Mouse (Mus musculus): Measurements from ENCODE around the gene Spata32.
"Not testable (repeated sequence)": the region's sequence is repeated elsewhere in the genome, so short reads cannot be mapped to it uniquely, and the experiment has no call there.

The Spata32 gene

GRCm38 (mm10) chr11:103223951-103224456 lies 5.8 kb upstream of the Spata32 start:
- Histone ChIP-seq H3K9me3 (ENCODE audit: low read length) (peaks cover 1% of the 10 kb centered on the region; the same call in 1 of the 2 replicates), H3K36me3 (ENCODE audit: insufficient read depth, low read length) (peaks cover 26% of the 10 kb centered on the region), H3K27me3 (ENCODE audit: insufficient read depth, low read length) (peaks cover 32% of the 10 kb centered on the region), H3K4me1 (replicated peaks; ENCODE audit: low read depth, low read length) (peaks cover 40% of the 10 kb centered on the region), H3K4me3 (replicated peaks; ENCODE audit: low read length) (peak overlapping the region; percentile 59)
- no peak for TF ChIP-seq POU5F1 (IDR thresholded peaks at IDR 0.05; ENCODE audit: borderline replicate concordance, low read length)
- no peak for TF ChIP-seq NANOG (IDR thresholded peaks at IDR 0.05; ENCODE audit: borderline replicate concordance, low read length)
- no peak for TF ChIP-seq CTCF (conservative IDR thresholded peaks at IDR 0.05; ENCODE audit: low read length)

DNA sequence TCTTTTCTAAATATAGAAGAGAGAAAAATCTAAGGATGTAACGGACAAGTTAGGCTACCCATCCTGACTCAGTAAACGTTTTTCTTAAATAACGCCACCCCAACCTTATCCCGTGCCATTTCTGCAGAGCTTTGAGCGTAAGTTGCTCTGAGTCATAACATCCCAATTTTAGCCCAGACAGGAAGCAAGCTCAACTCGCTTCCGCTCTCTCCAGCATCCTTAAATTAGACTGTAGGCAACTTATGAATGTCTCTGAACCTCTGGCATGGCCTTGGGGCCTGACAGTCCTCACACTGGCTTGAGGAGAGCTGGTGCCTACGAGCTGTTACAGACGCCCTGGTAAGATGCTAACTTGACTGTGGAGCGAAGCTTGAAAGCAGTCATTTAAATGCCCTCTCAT lies 5.2 kb upstream of the Spata32 start:
- TF ChIP-seq POU5F1 (IDR thresholded peaks at IDR 0.05; ENCODE audit: borderline replicate concordance, low read length) = no peak
- no peak for TF ChIP-seq CTCF (conservative IDR thresholded peaks at IDR 0.05; ENCODE audit: low read length)
- TF ChIP-seq NANOG (IDR thresholded peaks at IDR 0.05; ENCODE audit: borderline replicate concordance, low read length) = no peak
- H3K9me3 ChIP-seq (ENCODE audit: low read length) = no peaks in the 10 kb centered on the region

DNA sequence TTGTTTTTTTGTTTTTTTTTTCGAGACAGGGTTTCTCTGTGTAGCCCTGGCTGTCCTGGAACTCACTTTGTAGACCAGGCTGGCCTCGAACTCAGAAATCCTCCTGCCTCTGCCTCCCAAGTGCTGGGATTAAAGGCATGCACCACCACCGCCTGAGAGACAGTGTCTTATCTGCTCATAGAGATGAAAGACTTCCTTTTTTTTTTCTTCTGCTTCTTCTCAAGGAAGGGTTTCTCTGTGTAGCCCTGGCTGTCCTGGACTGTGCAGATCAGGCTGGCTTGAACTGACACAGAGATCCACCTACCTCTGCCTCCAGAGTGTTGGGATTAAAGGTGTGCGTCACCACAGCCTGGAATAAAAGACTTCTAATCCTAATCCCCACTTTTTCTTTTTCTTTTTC lies 4.5 kb upstream of the Spata32 start:
- H3K36me3 ChIP-seq (ENCODE audit: insufficient read depth, low read length) = peaks cover 26% of the 10 kb centered on the region
- peaks cover 45% of the 10 kb centered on the region for H3K27me3 ChIP-seq (ENCODE audit: insufficient read depth, low read length)
- H3K4me1 ChIP-seq (replicated peaks; ENCODE audit: low read depth, low read length) = peaks cover 52% of the 10 kb centered on the region
- H3K4me3 ChIP-seq (replicated peaks; ENCODE audit: low read length); H3K9me3 ChIP-seq (ENCODE audit: low read length): not testable (repeated sequence)

More for the DNA sequence above, 5.2 kb upstream of the Spata32 start:
- peaks cover 26% of the 10 kb centered on the region for H3K36me3 ChIP-seq (ENCODE audit: insufficient read depth, low read length)
- H3K27me3 ChIP-seq (ENCODE audit: insufficient read depth, low read length) = peaks cover 38% of the 10 kb centered on the region
- peak overlapping the region; percentile 59; the same call in 1 of the 2 replicates for H3K4me3 ChIP-seq (replicated peaks; ENCODE audit: low read length)
- H3K4me1 ChIP-seq (replicated peaks; ENCODE audit: low read depth, low read length) = peaks cover 45% of the 10 kb centered on the region

DNA sequence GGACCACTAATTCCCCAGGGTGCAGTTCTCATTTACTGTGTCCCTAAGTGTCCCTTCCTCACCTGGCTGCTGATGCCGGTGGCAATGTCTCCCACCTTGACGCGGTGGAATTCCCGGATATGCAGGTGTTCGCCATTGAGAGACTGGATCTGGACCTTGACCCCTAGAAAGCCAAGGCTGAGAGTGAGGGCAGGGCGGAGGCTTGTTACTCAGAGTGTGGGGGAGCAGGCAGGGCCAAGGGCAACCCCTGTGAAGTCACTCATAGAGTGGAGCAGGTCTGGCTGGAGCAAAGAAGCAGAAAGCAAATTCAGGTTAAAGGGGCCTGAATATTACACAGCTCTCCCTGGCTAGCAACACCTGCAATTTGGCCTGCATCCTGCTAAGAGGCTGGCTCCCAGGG lies 3.2 kb upstream of the Spata32 start:
- Histone ChIP-seq H3K9me3 (ENCODE audit: low read length) (no peaks in the 10 kb centered on the region), H3K4me1 (replicated peaks; ENCODE audit: low read depth, low read length) (peaks cover 50% of the 10 kb centered on the region), H3K36me3 (ENCODE audit: insufficient read depth, low read length) (peaks cover 20% of the 10 kb centered on the region), H3K27me3 (ENCODE audit: insufficient read depth, low read length) (peaks cover 58% of the 10 kb centered on the region), H3K4me3 (replicated peaks; ENCODE audit: low read length) (no peak overlapping the region)
- no peak for TF ChIP-seq NANOG (IDR thresholded peaks at IDR 0.05; ENCODE audit: borderline replicate concordance, low read length)
- no peak for TF ChIP-seq POU5F1 (IDR thresholded peaks at IDR 0.05; ENCODE audit: borderline replicate concordance, low read length)
- TF ChIP-seq CTCF (conservative IDR thresholded peaks at IDR 0.05; ENCODE audit: low read length) = no peak

DNA sequence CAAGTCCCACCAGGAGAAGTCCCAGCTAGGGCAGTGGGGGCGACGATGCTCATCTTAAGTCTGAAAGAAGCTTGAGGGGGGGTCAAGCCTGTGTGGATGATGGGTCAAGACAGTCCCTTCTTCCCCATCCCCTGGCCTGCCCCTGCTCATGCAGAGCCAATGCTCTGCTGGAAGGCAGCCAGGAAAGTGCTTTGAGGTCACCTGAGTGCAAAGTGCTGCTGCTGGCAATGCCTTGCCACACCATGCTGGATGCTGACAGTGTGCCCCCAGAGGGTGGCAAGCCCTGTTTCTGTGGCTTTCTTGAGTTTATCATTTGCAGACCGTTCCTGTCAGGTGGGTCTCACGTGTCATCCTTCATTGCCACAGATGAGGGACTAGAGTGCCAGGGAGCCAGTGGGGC lies 1.8 kb upstream of the Spata32 start:
- Histone ChIP-seq H3K27me3 (ENCODE audit: insufficient read depth, low read length) (peaks cover 70% of the 10 kb centered on the region), H3K36me3 (ENCODE audit: insufficient read depth, low read length) (peaks cover 20% of the 10 kb centered on the region), H3K9me3 (ENCODE audit: low read length) (no peaks in the 10 kb centered on the region), H3K4me3 (replicated peaks; ENCODE audit: low read length) (no peak overlapping the region), H3K4me1 (replicated peaks; ENCODE audit: low read depth, low read length) (peaks cover 37% of the 10 kb centered on the region)
- TF ChIP-seq CTCF (conservative IDR thresholded peaks at IDR 0.05; ENCODE audit: low read length) = no peak
- TF ChIP-seq NANOG (IDR thresholded peaks at IDR 0.05; ENCODE audit: borderline replicate concordance, low read length) = no peak
- no peak for TF ChIP-seq POU5F1 (IDR thresholded peaks at IDR 0.05; ENCODE audit: borderline replicate concordance, low read length)

DNA sequence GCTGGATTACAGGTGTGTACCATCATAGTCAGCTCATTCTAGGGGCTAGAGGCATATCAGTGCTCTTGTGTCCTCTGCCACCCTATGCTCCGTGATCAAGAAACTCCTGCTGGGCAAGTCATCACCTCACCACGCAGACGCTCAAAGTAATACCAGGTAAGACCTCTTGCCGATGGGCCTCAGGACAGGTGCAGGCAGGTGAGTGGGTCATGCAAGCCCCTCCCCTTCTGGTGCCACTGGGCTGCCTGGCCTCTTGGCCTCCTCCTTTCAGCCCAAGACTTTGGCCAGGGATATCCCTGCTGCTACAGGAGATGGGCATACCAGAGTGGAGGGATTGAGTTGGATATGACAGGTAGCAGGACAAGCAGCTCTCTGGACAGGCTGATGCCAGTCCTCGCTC lies 1.0 kb upstream of the Spata32 start:
- H3K36me3 ChIP-seq (ENCODE audit: insufficient read depth, low read length) = peaks cover 20% of the 10 kb centered on the region
- H3K9me3 ChIP-seq (ENCODE audit: low read length) = no peaks in the 10 kb centered on the region
- H3K4me3 ChIP-seq (replicated peaks; ENCODE audit: low read length) = no peak overlapping the region
- peaks cover 67% of the 10 kb centered on the region for H3K27me3 ChIP-seq (ENCODE audit: insufficient read depth, low read length)
- peaks cover 30% of the 10 kb centered on the region for H3K4me1 ChIP-seq (replicated peaks; ENCODE audit: low read depth, low read length)
- TF ChIP-seq POU5F1 (IDR thresholded peaks at IDR 0.05; ENCODE audit: borderline replicate concordance, low read length) (no peak), CTCF (conservative IDR thresholded peaks at IDR 0.05; ENCODE audit: low read length) (no peak), NANOG (IDR thresholded peaks at IDR 0.05; ENCODE audit: borderline replicate concordance, low read length) (no peak)

GRCm38 (mm10) chr11:103218517-103218901 lies 277 bp upstream of the Spata32 start:
- H3K27me3 ChIP-seq (ENCODE audit: insufficient read depth, low read length) = peaks cover 67% of the 10 kb centered on the region
- no peak for TF ChIP-seq POU5F1 (IDR thresholded peaks at IDR 0.05; ENCODE audit: borderline replicate concordance, low read length)
- H3K4me3 ChIP-seq (replicated peaks; ENCODE audit: low read length) = peak overlapping the region; percentile 69
- peaks cover 22% of the 10 kb centered on the region for H3K4me1 ChIP-seq (replicated peaks; ENCODE audit: low read depth, low read length)
- peaks cover 4% of the 10 kb centered on the region; the same call in 1 of the 2 replicates for H3K9me3 ChIP-seq (ENCODE audit: low read length)
- peaks cover 20% of the 10 kb centered on the region for H3K36me3 ChIP-seq (ENCODE audit: insufficient read depth, low read length)

- H3K36me3 ChIP-seq (ENCODE audit: insufficient read depth, low read length) = peaks cover 5% of the 10 kb centered on the region
- TF ChIP-seq CTCF (conservative IDR thresholded peaks at IDR 0.05; ENCODE audit: low read length) (no peak), POU5F1 (IDR thresholded peaks at IDR 0.05; ENCODE audit: borderline replicate concordance, low read length) (no peak), NANOG (IDR thresholded peaks at IDR 0.05; ENCODE audit: borderline replicate concordance, low read length) (no peak)
- peaks cover 8% of the 10 kb centered on the region; the same call in 1 of the 2 replicates for H3K9me3 ChIP-seq (ENCODE audit: low read length)
- peaks cover 66% of the 10 kb centered on the region for H3K27me3 ChIP-seq (ENCODE audit: insufficient read depth, low read length)
- H3K4me3 ChIP-seq (replicated peaks; ENCODE audit: low read length) = no peak overlapping the region
- peaks cover 16% of the 10 kb centered on the region for H3K4me1 ChIP-seq (replicated peaks; ENCODE audit: low read depth, low read length)
Observed at GRCm38 (mm10) chr11:103215355-103215754, 2.9 kb downstream of the Spata32 start.

- H3K36me3 ChIP-seq (ENCODE audit: insufficient read depth, low read length) = no peaks in the 10 kb centered on the region
- TF ChIP-seq CTCF (conservative IDR thresholded peaks at IDR 0.05; ENCODE audit: low read length) (peak; percentile 61), POU5F1 (IDR thresholded peaks at IDR 0.05; ENCODE audit: borderline replicate concordance, low read length) (no peak)
- peaks cover 8% of the 10 kb centered on the region; the same call in 1 of the 2 replicates for H3K9me3 ChIP-seq (ENCODE audit: low read length)
- peaks cover 14% of the 10 kb centered on the region for H3K4me1 ChIP-seq (replicated peaks; ENCODE audit: low read depth, low read length)
- H3K27me3 ChIP-seq (ENCODE audit: insufficient read depth, low read length) = peaks cover 49% of the 10 kb centered on the region
- no peak overlapping the region for H3K4me3 ChIP-seq (replicated peaks; ENCODE audit: low read length)
Observed at GRCm38 (mm10) chr11:103213712-103214111, 4.5 kb downstream of the Spata32 start.
